Mouse (Mus musculus) left cerebral cortex, adult 9 months (tissue): ENCODE measurements around the gene Cdr2l.

Experiments
- DNase-seq, 2 experiments: peaks; one replicate each; pipeline ENCODE4 v3.0.0; 2022; ENCODE audit warnings: low spot score in 2 of 2

Gene Cdr2l

GRCm38 (mm10) chr11:115381743-115382539 is at the start of gene Cdr2l:
Gene Cdr2l (plus strand): TSS chr11:115381916.
- peak in 1 of 2 experiments; percentile 88 for DNase-seq

GRCm38 (mm10) chr11:115334531-115334930 is 47.2 kb upstream of the Cdr2l start, which contains the start of gene Otop3:
Gene Otop3 (plus strand): TSS chr11:115334731.
- DNase-seq: no peak

- no peak for DNase-seq
Observed at GRCm38 (mm10) chr11:115335223-115335622, 46.5 kb upstream of the Cdr2l start.

- no peak for DNase-seq
Observed at GRCm38 (mm10) chr11:115336115-115336514, 45.6 kb upstream of the Cdr2l start.

- no peak for DNase-seq
Observed at GRCm38 (mm10) chr11:115337350-115337749, 44.4 kb upstream of the Cdr2l start.

- no peak for DNase-seq
Observed at GRCm38 (mm10) chr11:115337826-115338225, 43.9 kb upstream of the Cdr2l start.

- DNase-seq: no peak
Observed at GRCm38 (mm10) chr11:115341246-115341645, 40.5 kb upstream of the Cdr2l start.

GRCm38 (mm10) chr11:115341866-115342265 is 39.9 kb upstream of the Cdr2l start:
- DNase-seq: no peak

GRCm38 (mm10) chr11:115344967-115345366 is 36.7 kb upstream of the Cdr2l start:
- DNase-seq: peak in 1 of 2 experiments; percentile 21

GRCm38 (mm10) chr11:115345515-115345914 is 36.2 kb upstream of the Cdr2l start:
- DNase-seq: no peak

GRCm38 (mm10) chr11:115348681-115349248 is 33.0 kb upstream of the Cdr2l start:
- DNase-seq: no peak

GRCm38 (mm10) chr11:115349976-115350375 is 31.7 kb upstream of the Cdr2l start:
- no peak for DNase-seq

GRCm38 (mm10) chr11:115353375-115353774 is 28.3 kb upstream of the Cdr2l start:
- no peak for DNase-seq

GRCm38 (mm10) chr11:115354183-115354582 is 27.5 kb upstream of the Cdr2l start:
- peak in 1 of 2 experiments; percentile 47 for DNase-seq

- peak in 1 of 2 experiments; percentile 79 for DNase-seq
Observed at GRCm38 (mm10) chr11:115358468-115358867, 23.2 kb upstream of the Cdr2l start.

GRCm38 (mm10) chr11:115359293-115359692 is 22.4 kb upstream of the Cdr2l start:
- no peak for DNase-seq

GRCm38 (mm10) chr11:115359726-115360125 is 22.0 kb upstream of the Cdr2l start:
- DNase-seq: no peak

- no peak for DNase-seq
Observed at GRCm38 (mm10) chr11:115364136-115364535, 17.6 kb upstream of the Cdr2l start.

GRCm38 (mm10) chr11:115366039-115366705 is 15.5 kb upstream of the Cdr2l start:
- DNase-seq: peak in 1 of 2 experiments; percentile 35

- DNase-seq: peak; percentile 44 to 67
Observed at GRCm38 (mm10) chr11:115366706-115367394, 14.9 kb upstream of the Cdr2l start.

- peak; percentile 48 to 85 for DNase-seq
Observed at GRCm38 (mm10) chr11:115367395-115367944, 14.2 kb upstream of the Cdr2l start, which contains the start of gene Hid1. Gene Hid1 (minus strand): TSS chr11:115367756.
